Mouse (Mus musculus) liver, embryonic 16.5 days (tissue): ENCODE data around the gene Hnrnpa1. TPM values are rescaled to one million over a fixed set of nuclear protein-coding genes. Genes with fewer than 3 reads are reported as not detected.
A peak's percentile ranks its signal among the peaks of the same experiment; 100 is the strongest.
"Not testable (repeated sequence)": the region's sequence is repeated elsewhere in the genome, so short reads cannot be mapped to it uniquely, and the experiment has no call there.

Experiments
- ATAC-seq: fragments of 200-750 bp; cut with Nextera tagmentation; 2 replicates; pipeline ENCODE4 v1.8.0; 2017; ENCODE audit warnings: low read depth, mild to moderate bottlenecking, moderate number of reproducible peaks, moderate library complexity
- H3K27ac ChIP-seq: fragments of 300-500 bp; sonication (generic); 2 replicates; pipeline ENCODE4 v1.5.1; 2014; ENCODE audit warnings: mild to moderate bottlenecking, low read length
- H3K27me3 ChIP-seq: fragments of 300-500 bp; sonication (generic); 2 replicates; pipeline ENCODE4 v1.6.1; 2014; ENCODE audit warnings: low read depth, low read length, mixed read lengths; ENCODE audit not compliant: control insufficient read depth, insufficient read depth
- H3K36me3 ChIP-seq: fragments of 300-500 bp; sonication (generic); 2 replicates; pipeline ENCODE4 v1.6.1; 2014; ENCODE audit warnings: mild to moderate bottlenecking; ENCODE audit not compliant: control insufficient read depth, insufficient read depth
- H3K4me1 ChIP-seq: fragments of 300-500 bp; sonication (generic); 2 replicates; pipeline ENCODE4 v1.6.1; 2014; ENCODE audit warnings: low read depth, low read length, mixed read lengths; ENCODE audit not compliant: control insufficient read depth
- H3K4me2 ChIP-seq: fragments of 300-500 bp; sonication (generic); 2 replicates; pipeline ENCODE4 v1.6.1; 2014; ENCODE audit warnings: low read depth, low read length, mixed read lengths
- H3K4me3 ChIP-seq: fragments of 300-500 bp; sonication (generic); 2 replicates; pipeline ENCODE4 v1.5.1; 2014; ENCODE audit warnings: low read depth, mild to moderate bottlenecking, low read length
- H3K9ac ChIP-seq: fragments of 300-500 bp; sonication (generic); 2 replicates; pipeline ENCODE4 v1.6.1; 2014; ENCODE audit warnings: low read depth, low read length
- H3K9me3 ChIP-seq: fragments of 300-500 bp; sonication (generic); replicated peaks from 2 replicates; pipeline ENCODE4 v1.6.1; 2016; ENCODE audit warnings: low read length; ENCODE audit not compliant: control insufficient read depth
- WGBS: fragments of 180-500 bp; shearing (Covaris S2); extraction: QIAGEN DNeasy Blood & Tissue Kit; methylation state at CpG from one replicate; pipeline ENCODE4 v1.1.7; 2014; ENCODE audit not compliant: insufficient replicate concordance; 5-methylcytosine and 5-hydroxymethylcytosine counted together
- polyA plus RNA-seq: library from polyadenylated mRNA; unstranded; fragments of >200 nt; fragmentation: Nextera tagmentation; extraction: Ambion mirVana; gene quantifications from 2 replicates; pipeline ENCODE4 v1.2.1, GENCODE M21; 2015

Gene Hnrnpa1
- polyA plus RNA-seq, 1 experiment from 2014 or later: 174 TPM

- no peaks in the 10 kb centered on the region for H3K36me3 ChIP-seq
- peak within 1 kb of the TSS; percentile 99 for H3K27ac ChIP-seq
- peak within 1 kb of the TSS; percentile 90 for H3K4me2 ChIP-seq
- H3K4me3 ChIP-seq: peak within 1 kb of the TSS; percentile 76
- ATAC-seq: peak; percentile 93
- no peaks in the 10 kb centered on the region for H3K9me3 ChIP-seq
- H3K9ac ChIP-seq: peak within 1 kb of the TSS; percentile 90
- peaks cover 43% of the 10 kb centered on the region for H3K4me1 ChIP-seq
- under 1% methylated on average over 15 of the region's 15 CpGs for WGBS
- H3K27me3 ChIP-seq: no peaks in the 10 kb centered on the region
Observed at GRCm38 (mm10) chr15:103257790-103258728, 17.8 kb downstream of the Hnrnpa1 start, which contains the start of gene Nfe2. Gene Nfe2 (minus strand): TSS chr15:103258403.

GRCm38 (mm10) chr15:103259162-103259561, 18.9 kb downstream of the Hnrnpa1 start:
- Histone ChIP-seq H3K36me3 (no peaks in the 10 kb centered on the region), H3K9ac (peak overlapping the region; percentile 73), H3K4me3 (peak overlapping the region; percentile 76; the same call in 1 of the 2 replicates), H3K27ac (peak overlapping the region; percentile 99), H3K4me2 (peak overlapping the region; percentile 90), H3K9me3 (no peaks in the 10 kb centered on the region), H3K4me1 (peaks cover 45% of the 10 kb centered on the region), H3K27me3 (no peaks in the 10 kb centered on the region)
- ATAC-seq: no peak
- WGBS: 41% methylated on average over 5 of the region's 5 CpGs

- no peaks in the 10 kb centered on the region for H3K36me3 ChIP-seq
- no peak overlapping the region for H3K4me3 ChIP-seq
- H3K27ac ChIP-seq: peak overlapping the region; percentile 91
- H3K4me2 ChIP-seq: peak overlapping the region; percentile 37
- WGBS: 16% methylated on average over 1 of the region's 1 CpGs
- peak overlapping the region; percentile 8 for H3K9ac ChIP-seq
- ATAC-seq: no peak
- no peaks in the 10 kb centered on the region for H3K27me3 ChIP-seq
- H3K4me1 ChIP-seq: peaks cover 52% of the 10 kb centered on the region
- H3K9me3 ChIP-seq: no peaks in the 10 kb centered on the region
Observed at GRCm38 (mm10) chr15:103259989-103260388, 19.8 kb downstream of the Hnrnpa1 start.

- H3K4me3 ChIP-seq: no peak overlapping the region
- H3K27ac ChIP-seq: peak overlapping the region; percentile 64
- no peaks in the 10 kb centered on the region for H3K27me3 ChIP-seq
- H3K36me3 ChIP-seq: no peaks in the 10 kb centered on the region
- peak overlapping the region; percentile 11; the same call in 1 of the 2 replicates for H3K4me2 ChIP-seq
- H3K9me3 ChIP-seq: no peaks in the 10 kb centered on the region
- no peak overlapping the region for H3K9ac ChIP-seq
- H3K4me1 ChIP-seq: peaks cover 29% of the 10 kb centered on the region
- peak; percentile 61 for ATAC-seq
- WGBS: 57% methylated on average over 2 of the region's 2 CpGs
Observed at GRCm38 (mm10) chr15:103264794-103265193, 24.6 kb downstream of the Hnrnpa1 start.

- ATAC-seq: no peak
- 0 out of 2 replicates have a peak overlapping the region, but pooled peaks have one; percentile 4 for H3K27ac ChIP-seq
- no peak overlapping the region for H3K4me2 ChIP-seq
- H3K27me3 ChIP-seq: no peaks in the 10 kb centered on the region
- peaks cover 25% of the 10 kb centered on the region for H3K4me1 ChIP-seq
- no peaks in the 10 kb centered on the region for H3K36me3 ChIP-seq
- H3K9ac ChIP-seq: peak overlapping the region; percentile 19; the same call in 1 of the 2 replicates
- no peaks in the 10 kb centered on the region for H3K9me3 ChIP-seq
- H3K4me3 ChIP-seq: no peak overlapping the region
- WGBS: 46% methylated on average over 4 of the region's 4 CpGs
Observed at GRCm38 (mm10) chr15:103268903-103269302, 28.7 kb downstream of the Hnrnpa1 start.

- H3K9ac ChIP-seq: peak within 1 kb of the TSS; percentile 87
- under 1% methylated on average over 38 of the region's 38 CpGs for WGBS
Observed at GRCm38 (mm10) chr15:103272419-103273279, 32.4 kb downstream of the Hnrnpa1 start, which contains the start of gene Copz1. Gene Copz1 (plus strand): TSS chr15:103272714.

GRCm38 (mm10) chr15:103275943-103276342, 35.7 kb downstream of the Hnrnpa1 start:
- H3K27ac ChIP-seq, H3K36me3 ChIP-seq, H3K4me2 ChIP-seq, H3K27me3 ChIP-seq, H3K4me3 ChIP-seq, H3K9ac ChIP-seq, ATAC-seq, H3K9me3 ChIP-seq: not testable (repeated sequence)
- 91% methylated on average over 2 of the region's 3 CpGs for WGBS
- H3K4me1 ChIP-seq: peaks cover 46% of the 10 kb centered on the region

More at GRCm38 (mm10) chr15:103272419-103273279, 32.4 kb downstream of the Hnrnpa1 start, which contains the start of gene Copz1:
- Histone ChIP-seq H3K27ac (peak within 1 kb of the TSS; percentile 85), H3K27me3 (no peaks in the 10 kb centered on the region), H3K4me3 (peak within 1 kb of the TSS; percentile 85), H3K9me3 (no peaks in the 10 kb centered on the region), H3K4me2 (peak within 1 kb of the TSS; percentile 78), H3K4me1 (peaks cover 32% of the 10 kb centered on the region), H3K36me3 (peaks cover under 1% of the 10 kb centered on the region; the same call in 1 of the 2 replicates)
- ATAC-seq: peak; percentile 97

GRCm38 (mm10) chr15:103277949-103278348, 37.7 kb downstream of the Hnrnpa1 start:
- 64% methylated on average over 7 of the region's 7 CpGs for WGBS
- ATAC-seq: no peak
- H3K27ac ChIP-seq: no peak overlapping the region

More at GRCm38 (mm10) chr15:103277949-103278348, 37.7 kb downstream of the Hnrnpa1 start:
- Histone ChIP-seq H3K4me3 (no peak overlapping the region), H3K27me3 (no peaks in the 10 kb centered on the region), H3K4me1 (peaks cover 48% of the 10 kb centered on the region), H3K36me3 (peaks cover 4% of the 10 kb centered on the region), H3K9me3 (no peaks in the 10 kb centered on the region), H3K4me2 (no peak overlapping the region), H3K9ac (no peak overlapping the region)
